Mouse (Mus musculus) neural tube, embryonic 11.5 days (tissue): ENCODE measurements around the gene Cars2. TPM values are rescaled to one million over a fixed set of nuclear protein-coding genes. Genes with fewer than 3 reads are reported as not detected.
"Not testable (repeated sequence)": the region's sequence is repeated elsewhere in the genome, so short reads cannot be mapped to it uniquely, and the experiment has no call there.

Experiments used
- ATAC-seq: fragments of 200-750 bp; cut with Nextera tagmentation; 2 replicates; pipeline ENCODE4 v1.8.0; 2017; ENCODE audit warnings: moderate number of reproducible peaks, mild to moderate bottlenecking, moderate TSS enrichment, moderate library complexity; ENCODE audit not compliant: insufficient read depth, low FRiP score, low TSS enrichment
- DNase-seq: peaks from one replicate; pipeline ENCODE4 v3.0.0-alpha.2; 2015; ENCODE audit warnings: low spot score
- H3K27ac ChIP-seq: fragments of 300-500 bp; sonication (generic); 2 replicates; pipeline ENCODE4 v1.5.1; 2014; ENCODE audit warnings: low read depth, mild to moderate bottlenecking, low read length
- H3K27me3 ChIP-seq: fragments of 300-500 bp; sonication (generic); 2 replicates; pipeline ENCODE4 v1.6.1; 2014; ENCODE audit warnings: mild to moderate bottlenecking, low read length, mixed read lengths; ENCODE audit not compliant: control insufficient read depth, insufficient read depth
- H3K36me3 ChIP-seq: fragments of 300-500 bp; sonication (generic); 2 replicates; pipeline ENCODE4 v1.6.1; 2014; ENCODE audit warnings: mild to moderate bottlenecking, low read length, moderate library complexity, mixed read lengths; ENCODE audit not compliant: control insufficient read depth, insufficient read depth
- H3K4me1 ChIP-seq: fragments of 300-500 bp; sonication (generic); 2 replicates; pipeline ENCODE4 v1.6.1; 2014; ENCODE audit warnings: low read length, mixed read lengths; ENCODE audit not compliant: control insufficient read depth, insufficient read depth
- H3K4me2 ChIP-seq: fragments of 300-500 bp; sonication (generic); 2 replicates; pipeline ENCODE4 v1.6.1; 2014; ENCODE audit warnings: low read depth, mild to moderate bottlenecking, moderate library complexity
- H3K4me3 ChIP-seq: fragments of 300-500 bp; sonication (generic); 2 replicates; pipeline ENCODE4 v1.5.1; 2014; ENCODE audit warnings: low read depth, low read length
- H3K9ac ChIP-seq: fragments of 300-500 bp; sonication (generic); 2 replicates; pipeline ENCODE4 v1.6.1; 2014; ENCODE audit warnings: mild to moderate bottlenecking, low read length
- H3K9me3 ChIP-seq: fragments of 300-500 bp; sonication (generic); 2 replicates; pipeline ENCODE4 v1.6.1; 2016; ENCODE audit warnings: low read length; ENCODE audit not compliant: control insufficient read depth
- WGBS: fragments of 180-500 bp; shearing (Covaris S2); extraction: QIAGEN DNeasy Blood & Tissue Kit; methylation state at CpG from one replicate; pipeline ENCODE4 v1.1.7; 2014; 5-methylcytosine and 5-hydroxymethylcytosine counted together
- polyA plus RNA-seq: library from polyadenylated mRNA; unstranded; fragments of >200 nt; fragmentation: Nextera tagmentation; extraction: Ambion mirVana; gene quantifications from 2 replicates; pipeline ENCODE4 v1.2.1, GENCODE M21; 2014

The Cars2 gene
- polyA plus RNA-seq, 1 experiment from 2014 or later = 19.1 TPM

DNA sequence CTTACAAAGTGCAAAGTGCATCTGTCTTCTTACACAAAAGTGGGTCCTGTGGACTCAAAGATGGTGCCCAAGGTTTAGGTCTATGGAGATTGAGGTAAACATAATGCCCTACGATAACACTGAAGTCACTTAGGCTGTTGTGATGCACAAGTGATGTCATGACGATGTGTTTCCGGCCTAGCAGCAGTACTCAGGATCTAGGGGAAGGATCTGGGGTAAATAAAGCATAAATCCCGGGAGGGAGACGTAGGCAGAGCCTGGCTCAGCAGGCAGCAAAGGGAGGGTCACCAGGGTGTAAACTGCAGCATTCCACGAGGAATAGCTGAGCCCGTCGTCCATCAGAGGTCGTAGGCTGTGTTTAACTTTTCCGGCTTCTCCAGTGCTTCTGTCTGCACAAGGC, 41.7 kb downstream of the Cars2 start:
- no peak overlapping the region for H3K9ac ChIP-seq
- H3K36me3 ChIP-seq = peaks cover 27% of the 10 kb centered on the region
- DNase-seq (no peak), ATAC-seq (no peak)
- no peak overlapping the region for H3K4me2 ChIP-seq
- no peak overlapping the region for H3K4me3 ChIP-seq
- no peaks in the 10 kb centered on the region for H3K4me1 ChIP-seq
- no peak overlapping the region for H3K27ac ChIP-seq
- no peaks in the 10 kb centered on the region for H3K27me3 ChIP-seq
- WGBS = 83% methylated on average over 10 of the region's 10 CpGs
- H3K9me3 ChIP-seq = no peaks in the 10 kb centered on the region

DNA sequence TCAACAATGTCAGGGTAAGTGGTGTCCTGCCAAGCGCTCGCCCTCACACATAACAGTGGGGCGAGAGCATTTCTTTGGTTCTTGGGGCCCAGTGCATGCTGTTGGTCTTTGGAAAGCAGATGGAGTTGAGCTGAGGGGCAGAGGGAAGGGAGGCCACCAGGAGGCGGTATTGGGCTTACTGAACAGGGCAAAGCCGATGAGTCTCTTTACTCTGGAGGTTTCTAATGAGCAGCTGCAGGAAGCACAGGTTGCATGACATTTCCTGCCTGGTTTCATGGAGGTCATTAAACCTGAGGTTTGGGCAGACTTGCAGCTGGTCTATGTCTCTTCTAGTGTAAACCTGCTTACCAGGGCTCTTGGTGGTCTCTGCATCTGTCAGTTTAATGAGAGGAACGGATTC, 43.8 kb downstream of the Cars2 start:
- Histone ChIP-seq H3K4me1 (no peaks in the 10 kb centered on the region), H3K36me3 (peaks cover 25% of the 10 kb centered on the region), H3K27ac (no peak overlapping the region), H3K9me3 (no peaks in the 10 kb centered on the region), H3K27me3 (no peaks in the 10 kb centered on the region), H3K9ac (no peak overlapping the region), H3K4me3 (no peak overlapping the region), H3K4me2 (no peak overlapping the region)
- WGBS = 79% methylated on average over 6 of the region's 6 CpGs
- ATAC-seq (no peak), DNase-seq (peak; percentile 54)

DNA sequence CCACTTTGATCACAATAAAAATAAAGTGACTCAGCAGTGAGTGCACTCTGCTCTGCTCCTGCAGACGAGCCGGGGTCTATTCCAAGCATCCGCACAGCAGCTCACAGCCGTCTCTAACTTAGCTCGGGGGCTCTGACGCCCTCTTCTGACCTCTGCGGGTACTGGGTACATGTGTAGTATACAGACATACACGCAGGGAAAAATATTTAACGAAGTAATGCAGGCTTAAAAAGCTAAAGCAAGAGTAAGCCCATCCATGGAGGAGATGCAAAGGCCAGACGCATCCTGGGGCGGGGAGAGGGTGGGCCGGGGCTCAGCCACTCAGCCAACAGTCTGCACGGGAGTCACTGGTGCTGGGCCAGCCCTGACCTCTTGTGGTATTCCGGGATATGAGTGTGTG, 44.5 kb downstream of the Cars2 start:
- no peaks in the 10 kb centered on the region for H3K27me3 ChIP-seq
- H3K9me3 ChIP-seq = no peaks in the 10 kb centered on the region
- no peak overlapping the region for H3K27ac ChIP-seq
- H3K4me3 ChIP-seq = no peak overlapping the region
- WGBS = 84% methylated on average over 14 of the region's 14 CpGs
- DNase-seq = no peak
- ATAC-seq = no peak
- H3K9ac ChIP-seq = no peak overlapping the region
- H3K36me3 ChIP-seq = peaks cover 25% of the 10 kb centered on the region
- H3K4me2 ChIP-seq = no peak overlapping the region
- H3K4me1 ChIP-seq = no peaks in the 10 kb centered on the region

- no peaks in the 10 kb centered on the region for H3K27me3 ChIP-seq
- no peaks in the 10 kb centered on the region for H3K9me3 ChIP-seq
- no peak overlapping the region for H3K4me2 ChIP-seq
- no peak overlapping the region for H3K4me3 ChIP-seq
- no peak for DNase-seq
- no peak for ATAC-seq
- peaks cover 14% of the 10 kb centered on the region for H3K36me3 ChIP-seq
- H3K4me1 ChIP-seq = no peaks in the 10 kb centered on the region; the same call in 1 of the 2 replicates
- H3K27ac ChIP-seq = no peak overlapping the region
- H3K9ac ChIP-seq = no peak overlapping the region
- WGBS = 88% methylated on average over 13 of the region's 13 CpGs
These were observed 46.9 kb downstream of the Cars2 start for GRCm38 (mm10) chr8:11503476-11504232.

DNA sequence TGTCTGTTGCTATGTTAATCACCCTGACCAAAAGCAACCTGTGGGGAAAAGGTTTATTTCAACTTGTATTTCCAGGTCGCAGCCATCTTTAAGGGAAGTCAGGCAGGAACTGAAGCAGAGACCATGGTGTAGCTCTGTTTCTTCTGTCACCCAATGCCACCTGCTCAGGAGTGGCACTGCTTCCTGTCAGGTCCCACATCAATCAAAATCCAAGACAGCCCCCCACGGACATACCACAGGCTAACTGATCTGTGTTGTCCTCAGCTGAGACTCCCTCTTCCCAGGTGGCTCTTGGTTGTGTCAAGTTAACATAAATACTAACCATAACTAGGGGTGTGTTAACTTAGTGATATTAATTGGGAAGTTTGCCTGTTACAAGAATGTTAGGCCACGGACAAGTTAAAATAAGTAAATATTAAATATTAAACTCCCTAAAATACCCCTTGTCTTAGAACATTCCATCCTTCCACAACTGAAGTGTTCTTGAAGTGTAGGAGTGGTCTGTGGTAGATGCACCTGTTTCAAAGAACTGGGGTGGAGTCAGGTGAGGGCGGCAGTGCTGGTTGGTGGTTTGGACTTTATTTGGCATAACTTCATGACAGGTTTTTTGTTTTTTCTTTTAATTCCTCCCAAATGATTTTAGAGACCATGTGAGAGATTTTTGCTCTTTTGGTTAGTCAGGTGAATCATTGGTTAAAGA, 51.6 kb downstream of the Cars2 start:
- no peak for DNase-seq
- H3K9ac ChIP-seq = no peak overlapping the region
- no peaks in the 10 kb centered on the region; the same call in 1 of the 2 replicates for H3K4me1 ChIP-seq
- no peak overlapping the region for H3K4me2 ChIP-seq
- no peak overlapping the region for H3K4me3 ChIP-seq
- ATAC-seq = no peak
- WGBS = 88% methylated on average over 4 of the region's 4 CpGs
- H3K27me3 ChIP-seq = no peaks in the 10 kb centered on the region
- no peak overlapping the region for H3K27ac ChIP-seq
- peaks cover 6% of the 10 kb centered on the region for H3K36me3 ChIP-seq
- no peaks in the 10 kb centered on the region for H3K9me3 ChIP-seq

GRCm38 (mm10) chr8:11498281-11498680, 52.3 kb downstream of the Cars2 start:
- Histone ChIP-seq H3K4me2 (peak overlapping the region; percentile 64), H3K27ac (no peak overlapping the region), H3K4me3 (peak overlapping the region; percentile 94), H3K27me3 (no peaks in the 10 kb centered on the region), H3K36me3 (peaks cover 2% of the 10 kb centered on the region; the same call in 1 of the 2 replicates), H3K9ac (no peak overlapping the region), H3K4me1 (no peaks in the 10 kb centered on the region; the same call in 1 of the 2 replicates), H3K9me3 (no peaks in the 10 kb centered on the region)
- ATAC-seq (no peak), DNase-seq (no peak)
- WGBS = 78% methylated on average over 12 of the region's 12 CpGs

DNA sequence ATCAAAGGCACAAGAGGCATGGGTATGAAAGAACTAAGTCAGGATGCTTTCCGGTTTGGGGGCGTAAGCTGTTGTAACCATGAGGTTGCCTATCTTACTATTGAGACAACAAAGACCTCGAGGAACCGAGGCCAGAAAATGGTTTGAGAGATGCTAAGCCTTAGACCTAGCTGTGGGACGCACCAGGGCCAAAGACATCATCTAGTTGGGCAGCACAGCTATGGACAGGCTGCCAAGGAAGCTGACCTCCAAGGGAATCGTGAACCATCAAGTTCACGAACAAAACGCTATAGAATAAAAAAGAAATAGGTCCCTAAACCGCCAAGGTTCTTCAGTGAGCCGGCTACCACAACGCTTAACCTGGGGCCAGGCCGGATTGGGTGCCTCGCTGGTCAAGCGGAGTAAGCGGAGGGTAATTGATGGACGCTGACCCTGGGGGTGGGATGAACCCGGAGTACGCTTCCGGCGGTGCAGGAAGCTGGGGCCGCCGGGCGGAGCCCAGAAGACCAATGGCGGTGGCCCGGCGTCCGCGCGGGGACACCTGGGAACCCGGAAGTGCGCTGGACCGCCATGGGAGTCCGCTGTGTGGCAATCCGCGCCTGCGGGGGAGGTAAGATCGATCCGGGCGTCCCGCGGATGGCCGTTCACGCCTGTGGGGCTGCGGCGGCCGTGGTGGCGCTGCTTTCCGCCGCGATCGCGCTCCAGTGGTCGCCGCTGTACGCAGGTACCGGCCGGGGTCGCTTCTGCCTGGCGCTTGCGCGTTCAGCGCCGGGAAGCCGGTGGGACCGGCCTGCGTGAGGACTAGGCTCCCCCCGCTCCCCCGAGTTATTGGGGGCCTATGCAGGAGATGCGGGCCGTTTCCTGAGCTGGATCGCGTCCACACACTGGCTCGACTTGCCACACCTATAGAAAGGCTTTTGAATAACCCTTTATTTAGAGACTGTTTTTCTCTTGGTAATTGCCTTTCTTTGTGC, 53.3 kb downstream of the Cars2 start, which contains the start of gene Naxd:
Gene Naxd (plus strand): TSS at position 490 of the 974 bp plus-strand sequence.
- WGBS = 3% methylated on average over 73 of the region's 73 CpGs

DNA sequence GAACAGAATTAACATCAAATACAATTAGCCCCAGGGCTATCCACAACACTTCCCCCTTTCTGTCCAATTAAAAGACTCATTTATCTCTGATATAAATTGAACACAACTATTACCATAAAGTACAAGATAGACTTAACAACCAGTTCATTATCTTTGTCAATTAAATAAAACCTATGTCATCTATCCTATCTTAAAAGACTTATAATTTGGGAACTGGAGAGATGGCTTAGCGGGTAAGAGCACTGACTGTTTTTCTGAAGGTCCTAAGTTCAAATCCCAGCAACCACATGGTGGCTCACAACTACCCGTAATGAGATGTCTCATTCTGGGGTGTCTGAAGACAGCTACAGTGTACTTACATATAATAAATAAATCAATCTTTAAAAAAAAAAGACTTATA, 58.2 kb downstream of the Cars2 start:
- H3K9me3 ChIP-seq, H3K9ac ChIP-seq, H3K27ac ChIP-seq, H3K4me1 ChIP-seq, H3K4me3 ChIP-seq, DNase-seq, ATAC-seq, H3K36me3 ChIP-seq, H3K27me3 ChIP-seq, H3K4me2 ChIP-seq: not testable (repeated sequence)
- WGBS = 88% methylated on average over 2 of the region's 2 CpGs

More for the DNA sequence above, 53.3 kb downstream of the Cars2 start, which contains the start of gene Naxd:
- Histone ChIP-seq H3K27me3 (no peaks in the 10 kb centered on the region), H3K36me3 (peaks cover under 1% of the 10 kb centered on the region; the same call in 1 of the 2 replicates), H3K9me3 (no peaks in the 10 kb centered on the region), H3K4me2 (peak within 1 kb of the TSS; percentile 64), H3K27ac (peak within 1 kb of the TSS; percentile 64), H3K9ac (peak within 1 kb of the TSS; percentile 86), H3K4me1 (no peaks in the 10 kb centered on the region; the same call in 1 of the 2 replicates), H3K4me3 (peak within 1 kb of the TSS; percentile 94)
- DNase-seq = peak; percentile 95
- peak; percentile 98 for ATAC-seq
